Mouse (Mus musculus) layer of hippocampus, postnatal 36 days (tissue): Measurements from ENCODE around the gene Zfp672. TPM values are rescaled to one million over a fixed set of nuclear protein-coding genes. Genes with fewer than 3 reads are reported as not detected.

Experiments
- DNase-seq, 2 experiments: peaks; one replicate each; pipeline ENCODE4 v3.0.0; 2022
- total RNA-seq, 2 experiments: library from RNA; stranded (reverse); gene quantifications; 2 replicates each; pipeline ENCODE4 v1.2.3; 2021

Zfp672 gene
- total RNA-seq, 2 experiments from 2014 or later: 44.0 to 51.2 TPM

DNA sequence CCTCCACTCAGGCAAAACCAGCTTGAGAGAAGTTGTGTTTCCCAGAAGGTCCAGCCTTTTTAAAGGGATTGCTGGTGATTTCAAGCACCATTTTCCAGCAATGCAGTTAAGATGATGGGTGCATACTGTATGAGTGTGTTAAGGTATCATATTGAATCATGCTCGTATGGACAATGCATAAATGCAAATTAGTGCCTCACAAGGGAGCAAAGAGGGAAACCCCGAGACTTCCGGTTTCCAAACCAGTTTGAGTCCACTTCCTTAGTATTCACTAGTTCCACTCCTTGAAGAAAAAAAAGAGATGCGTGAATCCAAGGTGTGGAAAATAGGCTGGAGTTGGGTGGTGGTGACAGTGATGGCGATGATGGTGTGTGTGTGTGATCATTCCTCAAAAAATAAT lies 47.6 kb downstream of the Zfp672 start:
- DNase-seq: no peak

DNA sequence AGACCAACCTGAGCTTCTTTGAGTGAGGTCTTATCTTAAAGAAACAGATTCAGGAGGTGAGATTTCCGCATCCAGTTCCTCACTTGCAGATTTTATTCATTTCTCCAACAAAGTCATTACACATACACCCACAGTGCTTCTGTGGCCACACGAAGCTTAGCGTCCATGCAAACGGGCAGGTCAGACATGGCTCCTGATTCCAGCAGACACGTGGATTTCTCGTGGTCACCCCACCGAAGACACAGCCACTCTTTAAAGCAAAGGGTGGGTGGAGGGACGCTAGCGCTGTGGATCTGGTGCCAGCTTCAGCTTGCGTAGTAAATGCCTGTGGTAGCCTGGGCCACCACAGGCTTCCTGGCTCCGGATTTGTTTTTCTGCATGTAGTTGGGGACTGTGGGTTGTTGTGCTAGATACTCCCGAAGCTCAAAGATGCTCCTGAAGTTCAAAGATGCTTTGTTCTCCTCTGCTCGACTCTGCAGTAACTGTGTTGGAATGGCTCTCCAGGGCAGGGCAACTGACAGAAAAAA lies 48.1 kb downstream of the Zfp672 start:
- DNase-seq: no peak

GRCm38 (mm10) chr11:58275756-58276155 lies 54.4 kb downstream of the Zfp672 start:
- DNase-seq: no peak

DNA sequence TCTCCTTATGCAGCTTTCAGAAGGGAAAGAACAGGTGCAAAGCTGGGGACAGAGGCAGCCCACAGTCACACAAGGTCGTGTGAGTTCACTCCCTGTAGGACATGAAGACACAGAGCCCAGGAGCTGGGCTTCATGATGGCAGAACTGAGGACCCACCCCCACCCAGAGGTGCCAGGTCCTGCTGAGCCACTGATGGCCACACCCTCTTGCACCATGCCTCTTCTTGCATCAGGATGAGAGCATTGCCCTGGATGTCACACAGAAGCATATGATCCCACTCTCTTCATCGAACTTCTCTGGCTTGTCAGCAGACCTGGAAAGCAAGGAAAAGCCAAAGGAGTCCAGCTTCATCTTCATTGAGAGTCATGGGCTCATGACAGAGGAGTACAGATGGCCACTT lies 55.6 kb downstream of the Zfp672 start, which contains the start of gene 4930438A08Rik:
Gene 4930438A08Rik (plus strand): TSS at position 228 of the 400 bp plus-strand sequence.
- no peak for DNase-seq

DNA sequence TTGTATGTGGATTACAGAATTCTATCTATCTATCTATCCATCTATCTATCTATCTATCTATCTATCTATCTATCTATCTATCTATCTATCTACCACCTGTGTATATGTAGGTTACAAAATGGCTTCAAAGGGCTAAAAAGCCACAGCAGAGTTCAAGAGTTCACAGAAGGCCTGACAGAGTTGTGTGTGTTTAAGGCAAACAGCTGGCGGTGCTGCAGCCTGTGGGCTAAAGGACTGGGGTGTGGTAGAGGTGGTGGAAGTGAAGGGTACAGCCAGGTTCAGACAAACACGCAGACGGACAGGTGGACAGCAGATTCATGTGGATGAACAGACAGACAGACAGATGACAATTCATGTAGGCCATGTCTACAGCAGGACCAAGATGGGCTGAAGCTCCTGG lies 61.9 kb downstream of the Zfp672 start:
- no peak for DNase-seq

Other genes starting within 250 kb of the Zfp672 start
- gene Gm12248, start 237.2 kb downstream of the Zfp672 start, total RNA-seq: not detected
- 10 to 100 TPM; 53.2 to 55.0 TPM for gene Cnot8, start 226.2 kb downstream of the Zfp672 start, total RNA-seq
- gene Gemin5, start 161.8 kb downstream of the Zfp672 start, total RNA-seq: 10 to 100 TPM; 20.4 to 22.0 TPM
- gene Mrpl22, start 158.7 kb downstream of the Zfp672 start, total RNA-seq: 10 to 100 TPM; 32.7 to 38.3 TPM
- gene Igtp, start 130.8 kb downstream of the Zfp672 start, total RNA-seq: 1 to 10 TPM; 2.1 TPM
- 1 to 10 TPM; 2.2 to 2.3 TPM for gene Irgm2, start 130.7 kb downstream of the Zfp672 start, total RNA-seq
- gene 4930438A08Rik, start 55.5 kb downstream of the Zfp672 start, total RNA-seq: not detected
- gene Zfp692, start 23.3 kb downstream of the Zfp672 start, total RNA-seq: 10 to 100 TPM; 27.6 to 31.4 TPM
- gene Sh3bp5l, start 385 bp upstream of the Zfp672 start, total RNA-seq: 10 to 100 TPM; 50.3 to 52.9 TPM
- under 1 TPM in 1 of 2 experiments, not detected in 1; 0.30 TPM for gene Lypd8, start 48.7 kb upstream of the Zfp672 start, total RNA-seq
- gene 1810065E05Rik, start 90.8 kb upstream of the Zfp672 start, total RNA-seq: not detected
- gene Gm12253, start 102.2 kb upstream of the Zfp672 start, total RNA-seq: not detected
- not detected for gene Lypd9, start 122.6 kb upstream of the Zfp672 start, total RNA-seq
- not detected for gene Olfr30, start 131.9 kb upstream of the Zfp672 start, total RNA-seq
- not detected for gene Olfr332, start 162.2 kb upstream of the Zfp672 start, total RNA-seq
- gene Olfr331, start 172.2 kb upstream of the Zfp672 start, total RNA-seq: not detected
- gene Olfr330, start 204.5 kb upstream of the Zfp672 start, total RNA-seq: not detected
- not detected for gene Olfr329-ps, start 216.1 kb upstream of the Zfp672 start, total RNA-seq
- gene Olfr328, start 225.3 kb upstream of the Zfp672 start, total RNA-seq: under 1 TPM in 1 of 2 experiments, not detected in 1; 0.15 TPM
- not detected for gene Olfr224, start 240.2 kb upstream of the Zfp672 start, total RNA-seq
- gene Olfr325, start 247.4 kb upstream of the Zfp672 start, total RNA-seq: not detected